Mouse (Mus musculus) bone marrow, adult 2 months (tissue): ENCODE data around the gene Vmp1. TPM values are rescaled to one million over a fixed set of nuclear protein-coding genes. Genes with fewer than 3 reads are reported as not detected.

Experiments
- H3K27ac ChIP-seq: fragments of 200-500 bp; 2 replicates; pipeline ENCODE4 v1.5.1; 2012; ENCODE audit warnings: low read depth, mild to moderate bottlenecking, control low read depth, inconsistent platforms, low read length; ENCODE audit not compliant: control insufficient read depth, poor library complexity, insufficient read depth
- H3K4me1 ChIP-seq: fragments of 200-500 bp; 2 replicates; pipeline ENCODE4 v1.6.1; 2011; ENCODE audit warnings: low read length; ENCODE audit not compliant: control insufficient read depth, insufficient read depth
- H3K4me3 ChIP-seq: fragments of 200-500 bp; replicated peaks from 2 replicates; pipeline ENCODE3; 2011; ENCODE audit warnings: mild to moderate bottlenecking, low read depth, low read length, control low read depth; ENCODE audit not compliant: control insufficient read depth
- CTCF ChIP-seq: fragments of 200-500 bp; IDR thresholded peaks from 2 replicates; pipeline ENCODE4 v1.5.1; 2011; ENCODE audit warnings: low read length, control low read depth; ENCODE audit not compliant: control insufficient read depth, insufficient read depth
- POLR2A ChIP-seq: fragments of 200-500 bp; IDR thresholded peaks from 2 replicates; pipeline ENCODE4 v1.6.1; 2011; ENCODE audit warnings: low read depth, mild to moderate bottlenecking, control low read depth, low read length, borderline replicate concordance; ENCODE audit not compliant: control insufficient read depth
- WGBS: fragments of 180-500 bp; shearing (Covaris S2); methylation state at CpG from one replicate; pipeline ENCODE4 v1.1.7; 2018; 5-methylcytosine and 5-hydroxymethylcytosine counted together
- polyA plus RNA-seq: library from polyadenylated mRNA; stranded (reverse); fragments of >200 nt; gene quantifications from 2 replicates; pipeline ENCODE4 v1.2.4, GENCODE M21; 2011; ENCODE audit warnings: low replicate concordance; ENCODE audit not compliant: missing spikeins, insufficient read depth, insufficient read length

The Vmp1 gene
- polyA plus RNA-seq, 1 experiment: 88.4 TPM

- Histone ChIP-seq H3K27ac (peak overlapping the region; percentile 83), H3K4me3 (peak overlapping the region; percentile 69), H3K4me1 (peaks cover 12% of the 10 kb centered on the region)
- 1% methylated on average over 11 of the region's 11 CpGs for WGBS
- TF ChIP-seq CTCF (no peak), POLR2A (0 out of 2 replicates have a peak, but pooled peaks have one; percentile 42)
These were observed 102.3 kb downstream of the Vmp1 start for GRCm38 (mm10) chr11:86581250-86581753.

GRCm38 (mm10) chr11:86580319-86581113 is 103.1 kb downstream of the Vmp1 start:
- H3K4me3 ChIP-seq: peak overlapping the region; percentile 69
- 45% methylated on average over 9 of the region's 9 CpGs for WGBS
- H3K27ac ChIP-seq: peak overlapping the region; percentile 86
- peaks cover 12% of the 10 kb centered on the region for H3K4me1 ChIP-seq
- TF ChIP-seq POLR2A: no peak
- no peak for TF ChIP-seq CTCF

- H3K27ac ChIP-seq: peak overlapping the region; percentile 86
- WGBS: 70% methylated on average over 10 of the region's 10 CpGs
- no peak for TF ChIP-seq CTCF
- no peak overlapping the region for H3K4me3 ChIP-seq
- peaks cover 12% of the 10 kb centered on the region for H3K4me1 ChIP-seq
These were observed 103.8 kb downstream of the Vmp1 start for GRCm38 (mm10) chr11:86579731-86580318.

- no peak overlapping the region for H3K4me3 ChIP-seq
- H3K27ac ChIP-seq: peak overlapping the region; percentile 86
- TF ChIP-seq CTCF: no peak
- TF ChIP-seq POLR2A: no peak
- peaks cover 12% of the 10 kb centered on the region for H3K4me1 ChIP-seq
- WGBS: 47% methylated on average over 25 of the region's 25 CpGs
These were observed 104.6 kb downstream of the Vmp1 start for GRCm38 (mm10) chr11:86578809-86579730.

- Histone ChIP-seq H3K4me3 (no peak overlapping the region), H3K27ac (peak overlapping the region; percentile 86), H3K4me1 (peaks cover 12% of the 10 kb centered on the region)
- no peak for TF ChIP-seq POLR2A
- TF ChIP-seq CTCF: no peak
- 66% methylated on average over 6 of the region's 6 CpGs for WGBS
These were observed 105.4 kb downstream of the Vmp1 start for GRCm38 (mm10) chr11:86578106-86578808.

GRCm38 (mm10) chr11:86577231-86577630 is 106.4 kb downstream of the Vmp1 start:
- 28% methylated on average over 4 of the region's 4 CpGs for WGBS
- peaks cover 12% of the 10 kb centered on the region for H3K4me1 ChIP-seq
- no peak overlapping the region for H3K4me3 ChIP-seq
- no peak for TF ChIP-seq CTCF
- TF ChIP-seq POLR2A: no peak
- peak overlapping the region; percentile 70 for H3K27ac ChIP-seq

- H3K27ac ChIP-seq: no peak overlapping the region
- peaks cover 11% of the 10 kb centered on the region for H3K4me1 ChIP-seq
- no peak overlapping the region for H3K4me3 ChIP-seq
- no peak for TF ChIP-seq POLR2A
- no peak for TF ChIP-seq CTCF
- 85% methylated on average over 7 of the region's 7 CpGs for WGBS
These were observed 107.8 kb downstream of the Vmp1 start for GRCm38 (mm10) chr11:86575632-86576378.
